Mouse (Mus musculus) liver, adult 10 weeks (tissue): ENCODE results near the gene B130006D01Rik. TPM values are rescaled to one million over a fixed set of nuclear protein-coding genes. Genes with fewer than 3 reads are reported as not detected.

Source experiments
- polyA plus RNA-seq: library from polyadenylated mRNA; stranded (reverse); fragments of 350-450 nt; fragmentation: Illumina TruSeq; extraction: RNeasy Lipid Tissue Mini Kit (QIAGEN cat#74804); gene quantifications from one replicate; pipeline ENCODE4 v1.2.3, GENCODE M21; 2014; ENCODE audit warnings: low read depth, low replicate concordance

Gene B130006D01Rik
- polyA plus RNA-seq = 0.16 TPM

DNA sequence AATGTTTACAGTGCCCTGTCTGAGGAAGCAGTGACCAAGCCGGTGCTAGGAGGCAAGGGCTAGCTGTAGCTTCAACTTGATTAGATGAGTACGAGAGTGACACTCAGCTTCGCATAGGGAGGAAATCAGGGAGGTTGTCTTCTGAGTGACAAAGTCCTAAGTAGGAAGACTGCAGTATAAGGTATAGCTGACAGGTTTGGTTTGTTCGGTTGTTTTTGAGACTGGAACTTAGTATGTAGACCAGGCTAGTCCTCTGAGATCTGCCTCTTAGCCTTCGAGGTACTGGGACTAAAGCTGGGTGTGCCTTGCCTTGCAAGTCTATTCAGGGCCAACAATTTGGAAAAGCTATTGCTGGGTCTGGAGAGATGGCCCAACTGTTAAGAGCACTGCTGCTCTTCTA, at the start of gene B130006D01Rik:
Gene B130006D01Rik, plus strand, starts transcription at position 301 of the 400 bp plus-strand sequence.

DNA sequence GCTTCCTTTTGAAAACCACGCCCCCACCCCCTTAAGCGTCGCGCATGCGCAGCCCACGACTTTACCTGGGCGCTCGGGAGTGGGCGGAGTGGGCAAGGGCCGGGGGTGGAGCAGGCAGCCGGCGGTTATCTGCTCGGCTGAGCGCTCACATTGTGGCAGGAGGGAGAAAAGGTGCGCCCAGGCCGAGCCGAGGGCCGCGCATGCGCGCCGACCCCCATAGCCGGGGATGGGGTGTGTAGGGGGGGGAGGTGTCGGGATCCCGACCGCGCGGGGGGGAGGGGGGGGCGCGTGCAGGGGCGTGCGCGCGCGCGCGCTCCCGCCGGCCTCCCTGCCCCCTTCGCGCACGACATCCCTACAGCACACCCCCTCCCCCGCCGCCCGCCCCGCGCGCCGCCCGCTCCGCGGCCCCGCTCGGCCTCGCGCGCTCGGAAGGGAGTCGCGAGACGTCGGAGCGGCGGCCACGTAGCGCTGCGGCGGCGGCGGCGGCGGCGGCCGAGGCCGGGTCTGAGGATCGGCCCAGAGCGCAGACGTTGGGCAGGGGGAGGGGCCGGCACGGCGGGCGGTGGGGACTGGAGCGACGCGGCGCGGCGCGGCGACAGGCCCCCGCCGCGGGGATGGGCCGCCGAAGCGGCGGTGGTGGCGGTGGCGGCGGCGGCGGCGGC, 10.7 kb upstream of the B130006D01Rik start, which contains the start of gene Zfp652:
Gene Zfp652, plus strand, starts transcription at position 111 of the 662 bp plus-strand sequence.

Other genes with a start within 250 kb of the B130006D01Rik start
- gene Nxph3, start 209.0 kb upstream of the B130006D01Rik start, polyA plus RNA-seq = not detected
- 0.40 TPM for gene Ngfr, start 135.9 kb upstream of the B130006D01Rik start, polyA plus RNA-seq
- 41.8 TPM for gene Phb, start 56.6 kb upstream of the B130006D01Rik start, polyA plus RNA-seq
- 12.4 TPM for gene Zfp652, start 10.9 kb upstream of the B130006D01Rik start, polyA plus RNA-seq
- 0.56 TPM for gene Phospho1, start 100.9 kb downstream of the B130006D01Rik start, polyA plus RNA-seq
- gene Gngt2, start 113.6 kb downstream of the B130006D01Rik start, polyA plus RNA-seq = 4.2 TPM
- 0.29 TPM for gene Abi3, start 118.9 kb downstream of the B130006D01Rik start, polyA plus RNA-seq
- gene B4galnt2, start 191.3 kb downstream of the B130006D01Rik start, polyA plus RNA-seq = not detected